ENCODE assay signal across 25 mouse cellular contexts in genomic region chr11:4527132-4527531, GRCm38 (mm10).
DNase-seq lines count a peak whose midpoint lies in the region; ATAC-seq lines count a peak whose summit lies in the region.
"Had no signal": no experiment of that assay in that cellular context is flagged by ENCODE, and none has a peak within 500 bp of the region (broad histone marks: within the 10 kb centered on the region; RNA-seq: fewer than 3 reads in every experiment).

No protein-coding gene starts in this region.

- H3K4me2 ChIP-seq in liver, embryonic 15.5 days, result no peak overlapping the region
- H3K4me2 ChIP-seq in liver, embryonic 11.5 days, result no peak overlapping the region
- H3K4me2 ChIP-seq: embryonic facial prominence, embryonic 12.5 days; embryonic facial prominence, embryonic 15.5 days; heart, embryonic 11.5 days; hindbrain, embryonic 13.5 days; intestine, embryonic 15.5 days had no signal

- no peak for ATAC-seq in liver, embryonic 15.5 days (ENCODE audit: insufficient read depth)
- no peak for ATAC-seq in liver, embryonic 11.5 days (replicated peaks; ENCODE audit: low FRiP score)
- peak; percentile 71 for ATAC-seq in common myeloid progenitor, adult 5-6 weeks (replicated peaks; ENCODE audit: low read depth, poor library complexity, severe bottlenecking)
- ATAC-seq in megakaryocyte progenitor cell, adult 5-6 weeks (replicated peaks; ENCODE audit: poor library complexity), result peak; percentile 48
- ATAC-seq: forebrain, embryonic 14.5 days; forebrain, postnatal 0 days; hindbrain, embryonic 16.5 days; intestine, embryonic 15.5 days had no signal

- H3K27ac ChIP-seq in liver, embryonic 15.5 days (replicated peaks), result 0 out of 2 replicates have a peak overlapping the region, but pooled peaks have one; percentile 29
- H3K27ac ChIP-seq in liver, embryonic 11.5 days (ENCODE audit: low read depth, low read length), result no peak overlapping the region
- H3K27ac ChIP-seq: embryonic facial prominence, embryonic 12.5 days; embryonic facial prominence, embryonic 15.5 days; gastrocnemius, adult 2 months; heart, adult 2 months; hindbrain, embryonic 10.5 days; hindbrain, embryonic 13.5 days; intestine, embryonic 15.5 days had no signal

- no peaks in the 10 kb centered on the region for H3K9me3 ChIP-seq in liver, embryonic 15.5 days (replicated peaks)
- no peaks in the 10 kb centered on the region for H3K9me3 ChIP-seq in liver, embryonic 11.5 days (ENCODE audit: control insufficient read depth, low read length)
- H3K9me3 ChIP-seq: embryonic facial prominence, embryonic 12.5 days; embryonic facial prominence, embryonic 15.5 days; hindbrain, embryonic 10.5 days; hindbrain, embryonic 13.5 days; intestine, embryonic 15.5 days had no signal

- no peak for DNase-seq in liver, embryonic 11.5 days (ENCODE audit: low spot score)
- DNase-seq in right cerebral cortex, postnatal 4 days, result no peak
- DNase-seq in heart, adult 8-10 months (ENCODE audit: low spot score), result no peak
- no peak for DNase-seq in gastrocnemius, postnatal 14 days
- DNase-seq in layer of hippocampus, adult 8-10 months (ENCODE audit: low spot score in 2 of 2), result no peak
- DNase-seq: adrenal gland, adult 8-10 months; adrenal gland, postnatal 25 days; cerebellum, adult 11-12 months; cerebellum, adult 8-10 months; cerebellum, postnatal 10 days; forebrain, postnatal 0 days; gastrocnemius, adult 2 months; gastrocnemius, postnatal 25 days; heart, adult 2 months had no signal

- WGBS in liver, embryonic 15.5 days (ENCODE audit: insufficient replicate concordance), result 65% methylated on average over 3 of the region's 3 CpGs
- WGBS in liver, embryonic 11.5 days, result 83% methylated on average over 3 of the region's 3 CpGs

- no peaks in the 10 kb centered on the region for H3K27me3 ChIP-seq in liver, embryonic 15.5 days
- no peaks in the 10 kb centered on the region for H3K27me3 ChIP-seq in liver, embryonic 11.5 days (replicated peaks; ENCODE audit: control insufficient read depth, insufficient read depth, low read length)
- H3K27me3 ChIP-seq: embryonic facial prominence, embryonic 12.5 days; embryonic facial prominence, embryonic 15.5 days; hindbrain, embryonic 13.5 days; intestine, embryonic 15.5 days had no signal

- H3K4me3 ChIP-seq in liver, embryonic 15.5 days (replicated peaks), result no peak overlapping the region
- H3K4me3 ChIP-seq in liver, embryonic 11.5 days (ENCODE audit: low read depth, low read length), result no peak overlapping the region
- H3K4me3 ChIP-seq: embryonic facial prominence, embryonic 12.5 days; embryonic facial prominence, embryonic 15.5 days; gastrocnemius, adult 2 months; heart, adult 2 months; hindbrain, embryonic 10.5 days; hindbrain, embryonic 13.5 days; intestine, embryonic 15.5 days had no signal

- intact Hi-C loops in gastrocnemius, postnatal 14 days (cut with DNase I; ENCODE audit: low total_unique reads), result no loop called here

- H3K36me3 ChIP-seq in liver, embryonic 15.5 days (replicated peaks), result peaks cover 90% of the 10 kb centered on the region
- H3K36me3 ChIP-seq in liver, embryonic 11.5 days (ENCODE audit: control insufficient read depth, insufficient read depth, low read length), result peaks cover 16% of the 10 kb centered on the region

- peaks cover 26% of the 10 kb centered on the region for H3K4me1 ChIP-seq in liver, embryonic 15.5 days (replicated peaks)
- no peaks in the 10 kb centered on the region; the same call in 1 of the 2 replicates for H3K4me1 ChIP-seq in liver, embryonic 11.5 days (replicated peaks; ENCODE audit: control insufficient read depth, insufficient read depth, low read length)
- H3K4me1 ChIP-seq: embryonic facial prominence, embryonic 12.5 days; embryonic facial prominence, embryonic 15.5 days; hindbrain, embryonic 10.5 days; hindbrain, embryonic 13.5 days; intestine, embryonic 15.5 days had no signal

- no peak overlapping the region for H3K9ac ChIP-seq in liver, embryonic 15.5 days
- no peak overlapping the region for H3K9ac ChIP-seq in liver, embryonic 11.5 days (ENCODE audit: low read depth, low read length)
- H3K9ac ChIP-seq: embryonic facial prominence, embryonic 12.5 days; embryonic facial prominence, embryonic 15.5 days; forebrain, postnatal 0 days; hindbrain, embryonic 13.5 days; intestine, embryonic 15.5 days had no signal

Comparison
In these comparisons a context has a peak if more than half of its experiments do, and no peak if none do; other contexts are left out.
1. ATAC-seq: peak in common myeloid progenitor, adult 5-6 weeks (single experiment) and megakaryocyte progenitor cell, adult 5-6 weeks (single experiment); none in liver, embryonic 15.5 days (single experiment) and liver, embryonic 11.5 days (single experiment).